In genomic region chr6:29526281-29527251, GRCm38 (mm10) we compare ENCODE assay signal across 7 mouse cellular contexts. TPM values are rescaled to one million over a fixed set of nuclear protein-coding genes. Genes with fewer than 3 reads are reported as not detected.
DNase-seq lines count a peak whose midpoint lies in the region; ATAC-seq lines count a peak whose summit lies in the region.

Gene Irf5, plus strand, starts transcription at chr6:29526625.

- no peaks in the 10 kb centered on the region for H3K36me3 ChIP-seq in embryonic facial prominence, embryonic 10.5 days (replicated peaks)
- H3K36me3 ChIP-seq in hindbrain, embryonic 11.5 days (ENCODE audit: control insufficient read depth, insufficient read depth, low read length): no peaks in the 10 kb centered on the region
- H3K36me3 ChIP-seq in liver, embryonic 15.5 days (replicated peaks): no peaks in the 10 kb centered on the region

- DNase-seq in urinary bladder, postnatal 14 days (ENCODE audit: low spot score): peak; percentile 31
- no peak for DNase-seq in urinary bladder, postnatal 4 days (ENCODE audit: low spot score in 2 of 2)
- peak; percentile 69 for DNase-seq in embryonic facial prominence, embryonic 10.5 days (ENCODE audit: low spot score)
- DNase-seq in hindbrain, embryonic 11.5 days (ENCODE audit: low spot score): peak; percentile 62
- DNase-seq in retina, embryonic 14.5 days (ENCODE audit: low spot score): peak; percentile 53
- DNase-seq in left cerebral cortex, postnatal 14 days (ENCODE audit: low spot score in 2 of 2): no peak

- no peaks in the 10 kb centered on the region for H3K9me3 ChIP-seq in embryonic facial prominence, embryonic 10.5 days
- no peaks in the 10 kb centered on the region for H3K9me3 ChIP-seq in hindbrain, embryonic 11.5 days (ENCODE audit: control insufficient read depth, low read length)
- no peaks in the 10 kb centered on the region for H3K9me3 ChIP-seq in liver, embryonic 15.5 days (replicated peaks)

- peaks cover 37% of the 10 kb centered on the region for H3K4me1 ChIP-seq in embryonic facial prominence, embryonic 10.5 days
- H3K4me1 ChIP-seq in hindbrain, embryonic 11.5 days (replicated peaks; ENCODE audit: control insufficient read depth, insufficient read depth, low read length): peaks cover 5% of the 10 kb centered on the region; the same call in 1 of the 2 replicates
- peaks cover 15% of the 10 kb centered on the region for H3K4me1 ChIP-seq in liver, embryonic 15.5 days (replicated peaks)

- peak within 1 kb of the TSS; percentile 70 for H3K4me3 ChIP-seq in embryonic facial prominence, embryonic 10.5 days
- peak within 1 kb of the TSS; percentile 56 for H3K4me3 ChIP-seq in hindbrain, embryonic 11.5 days (ENCODE audit: low read depth, low read length)
- peak within 1 kb of the TSS; percentile 53 for H3K4me3 ChIP-seq in liver, embryonic 15.5 days (replicated peaks)

- peaks cover 91% of the 10 kb centered on the region for H3K27me3 ChIP-seq in embryonic facial prominence, embryonic 10.5 days (replicated peaks; ENCODE audit: low read depth, poor library complexity, severe bottlenecking)
- H3K27me3 ChIP-seq in hindbrain, embryonic 11.5 days (ENCODE audit: control insufficient read depth, insufficient read depth, low read length): peaks cover 46% of the 10 kb centered on the region
- H3K27me3 ChIP-seq in liver, embryonic 15.5 days: peaks cover 76% of the 10 kb centered on the region

- WGBS in embryonic facial prominence, embryonic 10.5 days: under 1% methylated on average over 96 of the region's 96 CpGs
- under 1% methylated on average over 68 of the region's 96 CpGs for WGBS in hindbrain, embryonic 11.5 days
- under 1% methylated on average over 84 of the region's 96 CpGs for WGBS in liver, embryonic 15.5 days (ENCODE audit: insufficient replicate concordance)

- peak within 1 kb of the TSS; percentile 61 for H3K27ac ChIP-seq in embryonic facial prominence, embryonic 10.5 days (replicated peaks)
- H3K27ac ChIP-seq in hindbrain, embryonic 11.5 days (ENCODE audit: low read depth, low read length): no peak within 1 kb of the TSS
- no peak within 1 kb of the TSS for H3K27ac ChIP-seq in liver, embryonic 15.5 days (replicated peaks)

- H3K9ac ChIP-seq in hindbrain, embryonic 11.5 days (ENCODE audit: low read depth, low read length): peak within 1 kb of the TSS; percentile 43; the same call in 1 of the 2 replicates
- peak within 1 kb of the TSS; percentile 31; the same call in 1 of the 2 replicates for H3K9ac ChIP-seq in liver, embryonic 15.5 days

- peak within 1 kb of the TSS; percentile 97 for H3K4me2 ChIP-seq in hindbrain, embryonic 11.5 days (replicated peaks; ENCODE audit: low read depth, low read length)
- peak within 1 kb of the TSS; percentile 74 for H3K4me2 ChIP-seq in liver, embryonic 15.5 days

- intact Hi-C loops in left cerebral cortex, postnatal 14 days (cut with DNase I): no loop called here

- ATAC-seq in hindbrain, embryonic 11.5 days (ENCODE audit: low FRiP score): peak; percentile 74
- ATAC-seq in liver, embryonic 15.5 days (ENCODE audit: insufficient read depth): no peak

RNA-seq across cellular contexts. Expression of gene Irf5, which starts in this region (rescaled TPM):
- 2.3 and 2.7 TPM in 2 replicates for polyA plus RNA-seq in embryonic facial prominence, embryonic 10.5 days (2016; fragmentation: Nextera tagmentation; extraction: Ambion mirVana)
- polyA plus RNA-seq in hindbrain, embryonic 11.5 days (2014; fragmentation: Nextera tagmentation; extraction: Ambion mirVana): 2.5 and 2.7 TPM in 2 replicates
- polyA plus RNA-seq in liver, embryonic 15.5 days (2015; fragmentation: Nextera tagmentation; extraction: Ambion mirVana): 10.7 and 11.5 TPM in 2 replicates
- 1 to 10 TPM; 3.6 to 4.9 TPM for total RNA-seq in left cerebral cortex, postnatal 14 days (2021)

Comparison
In these comparisons a context has a peak if more than half of its experiments do, and no peak if none do; other contexts are left out.
1. DNase-seq: peak in urinary bladder, postnatal 14 days (single experiment), embryonic facial prominence, embryonic 10.5 days (single experiment), hindbrain, embryonic 11.5 days (single experiment) and retina, embryonic 14.5 days (single experiment); none in urinary bladder, postnatal 4 days (0 of 2) and left cerebral cortex, postnatal 14 days (0 of 2).
2. Peak in every context shown above with its lines, with median percentiles within 50 percentile points of each other: H3K4me3 ChIP-seq.